Mouse (Mus musculus) B cell, adult 2 months (primary cell): ENCODE results near the gene Ptn.

Source experiments
- DNase-seq, 2 experiments: peaks; one replicate each; pipeline ENCODE4 v3.0.0; 2022

Ptn gene

GRCm38 (mm10) chr6:36809747-36810285, at the start of gene Ptn:
Ptn (minus strand) TSS chr6:36810220.
- no peak for DNase-seq

DNA sequence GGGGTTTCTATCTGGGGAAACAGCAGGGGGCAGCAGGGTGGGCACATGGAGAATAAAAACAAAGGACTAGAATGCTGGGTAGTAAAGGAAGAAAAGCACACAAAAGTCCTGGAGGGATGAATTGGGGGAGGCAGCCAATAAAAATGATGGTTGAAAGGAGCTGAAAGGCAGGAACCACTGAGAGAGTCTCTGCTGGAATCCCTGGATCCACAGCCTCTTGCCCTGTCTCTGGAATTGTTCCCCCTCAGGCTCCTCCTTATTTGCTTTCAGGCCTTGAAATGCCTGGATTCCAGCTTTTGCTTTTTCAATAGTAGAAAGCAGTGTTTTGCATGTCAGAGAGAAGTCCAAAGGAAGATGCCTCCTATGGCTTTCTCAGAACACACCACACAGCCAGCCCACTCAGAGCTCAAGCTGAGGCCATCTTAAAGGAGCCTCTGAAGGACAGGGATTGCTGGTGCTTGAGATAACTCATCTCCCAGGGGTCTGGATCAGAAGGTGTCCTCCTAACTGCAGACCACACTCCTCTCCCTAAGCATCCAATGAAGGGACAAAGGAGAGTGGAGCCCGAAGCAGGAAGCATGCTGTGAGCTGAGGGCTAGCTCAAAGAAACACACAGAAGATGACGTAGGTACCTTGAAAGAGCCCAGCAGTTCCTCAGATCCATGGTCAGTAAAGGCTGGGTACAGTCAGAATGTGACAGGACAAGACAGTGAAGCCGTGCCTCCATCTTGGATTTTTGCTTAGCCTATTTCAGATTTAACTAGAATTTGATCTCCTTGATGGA, 48.4 kb upstream of the Ptn start:
- DNase-seq = no peak

- no peak for DNase-seq
Measured at GRCm38 (mm10) chr6:36857627-36858257, 47.7 kb upstream of the Ptn start.

GRCm38 (mm10) chr6:36850422-36851129, 40.6 kb upstream of the Ptn start:
- no peak for DNase-seq

DNA sequence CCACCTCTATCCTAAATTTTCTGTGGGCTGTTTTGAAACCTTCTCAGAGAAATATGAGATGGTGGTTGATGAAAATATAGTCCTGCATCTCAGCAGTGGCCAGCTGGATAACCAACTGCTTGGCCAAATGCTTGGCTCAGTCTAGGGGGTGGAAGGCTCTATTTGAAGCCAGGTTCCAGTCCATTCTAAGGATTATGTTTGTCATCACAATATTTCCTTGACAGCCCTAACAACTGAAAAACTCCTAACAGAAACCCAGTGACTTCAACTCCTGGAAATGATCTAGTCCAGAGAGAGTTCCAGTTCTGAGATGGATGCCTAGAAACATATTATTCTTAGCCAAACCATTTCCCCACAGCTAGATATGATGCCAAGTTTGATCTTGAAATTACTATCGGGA, 35.3 kb upstream of the Ptn start:
- DNase-seq = no peak

DNA sequence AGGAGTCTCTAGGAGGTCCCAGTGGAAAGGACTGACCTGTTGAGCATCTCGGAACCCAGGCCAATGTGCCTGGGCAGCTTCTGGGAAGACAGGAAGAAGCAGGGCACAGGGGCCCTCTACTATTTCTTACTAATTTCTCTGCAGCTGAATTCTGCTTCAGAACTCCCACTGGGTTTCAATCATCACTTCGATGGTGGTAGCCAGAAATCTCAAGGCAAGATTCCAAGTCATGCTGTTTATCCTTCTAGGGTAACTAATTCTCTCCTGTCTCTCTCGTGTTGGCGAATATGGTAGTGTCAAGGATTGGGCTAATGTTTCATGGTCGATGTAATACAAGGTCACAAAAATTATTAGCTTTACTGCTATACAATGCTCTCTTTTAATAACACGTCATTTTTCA, 34.2 kb upstream of the Ptn start:
- DNase-seq = no peak

- no peak for DNase-seq
Measured at GRCm38 (mm10) chr6:36843031-36843488, 33.0 kb upstream of the Ptn start.

DNA sequence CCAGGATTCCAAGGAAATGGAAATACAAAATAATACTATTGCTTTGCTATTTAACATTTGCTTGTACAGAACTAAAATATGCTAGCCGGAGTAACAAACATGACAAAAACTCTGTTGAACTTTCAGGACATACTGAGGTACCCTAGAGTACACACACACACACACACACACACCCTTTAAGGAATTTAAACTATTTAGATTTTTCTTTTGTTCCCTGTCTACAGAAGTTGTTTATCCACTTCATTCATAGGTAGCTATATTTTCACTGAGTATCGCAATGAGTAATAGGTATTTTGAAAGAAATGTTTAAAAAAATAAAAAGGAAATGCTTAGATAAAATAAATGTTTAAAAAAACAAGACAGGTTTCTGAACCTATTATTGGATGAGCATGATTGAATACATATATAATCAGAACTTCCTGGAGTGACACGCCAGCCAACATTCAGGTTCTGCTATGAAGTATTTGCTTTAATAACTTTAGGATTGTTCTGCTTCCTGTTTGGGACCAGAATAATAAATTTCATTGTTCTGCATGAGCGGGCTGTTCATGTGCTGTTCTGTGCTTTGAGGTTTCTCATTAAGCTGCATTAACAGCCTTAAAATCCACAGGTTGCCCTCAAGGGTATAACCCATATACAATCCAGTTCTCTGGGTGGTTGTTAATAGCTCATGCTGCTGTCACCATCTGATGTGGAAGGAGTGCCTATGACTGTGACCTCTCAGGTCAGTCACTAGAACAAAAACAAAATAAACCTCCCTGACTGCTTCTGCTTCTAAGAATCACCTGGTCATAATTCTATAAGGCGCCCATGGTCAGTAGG, 32.3 kb upstream of the Ptn start:
- no peak for DNase-seq

- DNase-seq = no peak
Measured at GRCm38 (mm10) chr6:36841701-36842100, 31.7 kb upstream of the Ptn start.

DNA sequence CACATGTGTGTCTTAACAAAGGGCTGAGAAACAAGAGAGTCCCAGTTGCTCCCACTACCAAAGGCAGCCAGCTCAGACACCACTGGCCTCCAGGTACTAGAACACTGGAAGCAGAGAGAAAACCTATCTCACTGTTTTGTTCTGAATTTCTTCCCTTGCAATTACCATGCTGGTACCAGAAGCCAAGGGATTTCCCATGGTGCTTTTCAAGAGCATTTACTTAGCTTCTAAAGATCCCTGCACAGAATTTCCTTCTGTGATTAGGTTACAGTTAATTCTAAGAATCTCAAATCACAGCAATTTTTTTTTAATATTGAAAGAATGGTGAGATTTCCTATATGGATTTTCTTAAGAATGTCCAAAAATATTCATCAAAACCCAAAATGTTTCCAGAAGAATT, 31.2 kb upstream of the Ptn start:
- no peak for DNase-seq

DNA sequence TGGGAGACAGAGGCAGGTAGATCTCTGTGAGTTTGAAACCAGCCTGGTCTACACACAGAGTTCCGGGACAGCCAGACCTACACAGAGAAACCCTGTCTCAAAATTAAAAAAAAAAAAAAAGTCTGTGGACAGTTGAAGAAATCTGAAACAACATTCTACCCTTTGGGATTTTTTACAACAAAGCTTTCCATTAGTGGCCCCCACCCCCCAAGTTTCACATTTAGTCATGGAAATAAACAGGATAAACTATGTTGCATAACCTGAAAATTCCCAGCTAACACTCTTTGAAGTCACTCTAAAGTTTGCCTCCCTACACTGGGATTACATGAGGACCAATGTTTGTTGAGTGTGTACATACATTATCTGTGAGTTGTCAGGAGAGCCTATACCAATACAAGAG, 28.7 kb upstream of the Ptn start:
- DNase-seq = no peak

DNA sequence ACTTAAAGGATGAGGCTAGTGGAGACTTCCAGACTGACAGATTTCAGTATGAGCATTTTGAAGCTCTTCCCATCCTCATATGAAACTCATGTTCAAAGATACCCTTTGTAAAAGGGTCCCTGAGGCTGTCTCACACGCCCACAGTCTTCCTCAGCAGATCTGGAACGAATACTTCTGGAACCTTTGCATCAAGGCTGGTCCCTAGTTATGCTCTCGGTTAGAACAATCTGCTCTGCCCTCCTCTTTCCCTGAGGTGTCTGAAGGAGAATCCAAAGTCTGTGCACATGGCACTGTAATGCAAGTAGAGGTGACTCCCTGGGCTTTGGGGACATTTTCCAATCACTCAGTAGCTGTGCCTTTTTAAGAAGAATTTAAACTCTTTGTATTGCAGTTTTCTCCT, 25.3 kb upstream of the Ptn start:
- no peak for DNase-seq

GRCm38 (mm10) chr6:36834695-36835265, 24.8 kb upstream of the Ptn start:
- DNase-seq = no peak

DNA sequence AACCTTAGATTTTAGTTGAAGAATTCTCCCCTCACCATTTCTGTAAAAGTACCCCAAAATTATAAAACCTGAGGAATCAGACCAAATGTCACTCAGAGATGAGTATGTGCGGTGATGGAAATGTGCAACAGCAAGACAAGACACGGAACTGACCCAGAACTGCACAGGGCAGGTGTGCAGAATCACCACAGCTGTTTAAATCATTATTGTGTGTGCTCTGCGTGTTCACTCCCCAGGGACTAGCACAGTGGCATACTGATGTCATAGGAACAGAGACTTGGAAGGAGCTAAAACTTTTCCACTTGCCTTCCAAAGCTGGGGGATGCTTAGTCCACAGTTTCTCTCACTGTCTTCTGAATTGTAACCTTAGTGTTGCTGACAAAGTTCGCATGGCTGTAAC, 22.7 kb upstream of the Ptn start:
- DNase-seq = no peak

- no peak for DNase-seq
Measured at GRCm38 (mm10) chr6:36832207-36832606, 22.2 kb upstream of the Ptn start.

DNA sequence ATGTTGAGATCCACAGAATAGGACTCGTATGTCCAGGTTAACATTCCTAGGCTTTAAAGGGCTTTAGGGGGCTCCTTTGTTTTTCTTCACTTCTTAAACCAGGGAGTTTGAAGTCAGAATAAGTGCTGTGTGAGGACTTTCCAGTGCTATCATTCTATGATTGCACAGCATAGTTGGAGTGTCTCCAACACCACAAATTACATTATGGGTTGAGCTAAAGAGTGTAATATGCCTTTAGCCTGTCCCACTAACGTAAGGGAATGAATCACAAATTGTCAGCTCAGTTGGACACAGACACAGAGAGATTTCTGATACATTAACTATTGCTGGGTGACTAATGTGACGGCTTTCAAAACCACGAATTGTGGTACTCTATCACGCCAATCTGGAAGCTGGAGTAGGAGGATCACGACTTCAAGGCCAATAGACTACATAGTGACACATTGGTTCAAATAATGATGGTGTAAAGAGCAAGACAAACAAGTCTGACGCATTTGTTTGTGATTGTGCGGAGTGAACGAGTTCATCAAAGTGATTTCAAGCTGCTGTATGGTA, 20.4 kb upstream of the Ptn start:
- no peak for DNase-seq

GRCm38 (mm10) chr6:36819784-36820050, 9.7 kb upstream of the Ptn start:
- DNase-seq = no peak

GRCm38 (mm10) chr6:36819019-36819783, 9.2 kb upstream of the Ptn start:
- no peak for DNase-seq

- DNase-seq = no peak
Measured at GRCm38 (mm10) chr6:36818281-36819018, 8.4 kb upstream of the Ptn start.

GRCm38 (mm10) chr6:36816666-36817065, 6.6 kb upstream of the Ptn start:
- DNase-seq = no peak

DNA sequence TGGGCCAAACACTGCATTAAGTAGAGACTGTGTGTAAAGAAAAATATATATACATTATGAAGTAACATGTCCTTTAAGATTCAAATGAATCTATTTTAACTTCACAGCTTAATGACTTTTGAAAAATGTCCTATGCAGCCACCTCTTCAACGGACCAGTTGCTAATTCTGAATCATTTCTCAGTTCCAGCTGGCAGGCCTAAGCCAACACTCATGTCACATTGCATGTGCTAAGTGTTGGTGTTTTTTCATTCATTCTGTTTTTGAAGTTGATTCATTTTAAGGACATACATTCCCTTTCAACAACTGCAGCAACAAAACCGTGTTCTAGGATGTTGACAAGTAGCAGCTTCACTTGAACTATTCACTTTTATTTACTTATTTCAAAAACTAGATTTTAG, 6.0 kb upstream of the Ptn start:
- no peak for DNase-seq
